Mouse (Mus musculus) hindbrain, embryonic 16.5 days (tissue): ENCODE data around the gene Znrf3. TPM values are rescaled to one million over a fixed set of nuclear protein-coding genes. Genes with fewer than 3 reads are reported as not detected.

Experiments
- ATAC-seq: fragments of 200-750 bp; cut with Nextera tagmentation; 2 replicates; pipeline ENCODE4 v1.8.0; 2017; ENCODE audit warnings: moderate TSS enrichment, moderate library complexity
- H3K27ac ChIP-seq: fragments of 300-500 bp; sonication (generic); 2 replicates; pipeline ENCODE4 v1.5.1; 2014; ENCODE audit warnings: low read depth, mild to moderate bottlenecking, control low read depth, low read length, moderate library complexity
- H3K27me3 ChIP-seq: fragments of 300-500 bp; sonication (generic); replicated peaks from 2 replicates; pipeline ENCODE4 v1.6.1; 2014; ENCODE audit warnings: low read length; ENCODE audit not compliant: control insufficient read depth, insufficient read depth
- H3K36me3 ChIP-seq: fragments of 300-500 bp; sonication (generic); 2 replicates; pipeline ENCODE4 v1.6.1; 2014; ENCODE audit warnings: mild to moderate bottlenecking, low read length, moderate library complexity, mixed read lengths; ENCODE audit not compliant: control insufficient read depth, insufficient read depth
- H3K4me1 ChIP-seq: fragments of 300-500 bp; sonication (generic); 2 replicates; pipeline ENCODE4 v1.6.1; 2014; ENCODE audit warnings: low read depth, low read length; ENCODE audit not compliant: control insufficient read depth, insufficient read depth
- H3K4me2 ChIP-seq: fragments of 300-500 bp; sonication (generic); 2 replicates; pipeline ENCODE4 v1.6.1; 2014; ENCODE audit warnings: mild to moderate bottlenecking, low read length, control low read depth, moderate library complexity
- H3K4me3 ChIP-seq: fragments of 300-500 bp; sonication (generic); 2 replicates; pipeline ENCODE4 v1.5.1; 2014; ENCODE audit warnings: mild to moderate bottlenecking, low read length, control low read depth, moderate library complexity
- H3K9ac ChIP-seq: fragments of 300-500 bp; sonication (generic); 2 replicates; pipeline ENCODE4 v1.6.1; 2014; ENCODE audit warnings: low read depth, mild to moderate bottlenecking, control low read depth, low read length, moderate library complexity
- H3K9me3 ChIP-seq: fragments of 300-500 bp; sonication (generic); 2 replicates; pipeline ENCODE4 v1.6.1; 2014; ENCODE audit warnings: mild to moderate bottlenecking, low read length, moderate library complexity; ENCODE audit not compliant: control insufficient read depth
- WGBS: fragments of 180-500 bp; shearing (Covaris S2); extraction: QIAGEN DNeasy Blood & Tissue Kit; methylation state at CpG from one replicate; pipeline ENCODE4 v1.1.7; 2014; 5-methylcytosine and 5-hydroxymethylcytosine counted together
- polyA plus RNA-seq: library from polyadenylated mRNA; unstranded; fragments of >200 nt; fragmentation: Nextera tagmentation; extraction: Ambion mirVana; gene quantifications from 2 replicates; pipeline ENCODE4 v1.2.1, GENCODE M21; 2015

Gene Znrf3
- polyA plus RNA-seq, 1 experiment from 2014 or later, result 8.1 TPM

GRCm38 (mm10) chr11:5381226-5381625 lies 63.4 kb downstream of the Znrf3 start:
- ATAC-seq, result no peak
- Histone ChIP-seq H3K27me3 (no peaks in the 10 kb centered on the region), H3K4me2 (no peak overlapping the region), H3K4me1 (no peaks in the 10 kb centered on the region), H3K36me3 (no peaks in the 10 kb centered on the region), H3K9me3 (no peaks in the 10 kb centered on the region), H3K27ac (no peak overlapping the region), H3K9ac (no peak overlapping the region), H3K4me3 (no peak overlapping the region)
- WGBS, result 82% methylated on average over 5 of the region's 5 CpGs

GRCm38 (mm10) chr11:5380275-5380674 lies 64.4 kb downstream of the Znrf3 start:
- no peaks in the 10 kb centered on the region for H3K36me3 ChIP-seq
- H3K4me3 ChIP-seq, result no peak overlapping the region
- no peak overlapping the region for H3K27ac ChIP-seq
- no peak overlapping the region for H3K9ac ChIP-seq
- 79% methylated on average over 3 of the region's 3 CpGs for WGBS
- H3K4me2 ChIP-seq, result no peak overlapping the region
- no peak for ATAC-seq
- no peaks in the 10 kb centered on the region for H3K9me3 ChIP-seq
- H3K4me1 ChIP-seq, result no peaks in the 10 kb centered on the region
- H3K27me3 ChIP-seq, result no peaks in the 10 kb centered on the region

GRCm38 (mm10) chr11:5369176-5369575 lies 75.5 kb downstream of the Znrf3 start:
- Histone ChIP-seq H3K9ac (no peak overlapping the region), H3K9me3 (no peaks in the 10 kb centered on the region), H3K4me3 (no peak overlapping the region), H3K4me1 (no peaks in the 10 kb centered on the region), H3K4me2 (no peak overlapping the region), H3K27ac (no peak overlapping the region), H3K27me3 (no peaks in the 10 kb centered on the region), H3K36me3 (no peaks in the 10 kb centered on the region)
- ATAC-seq, result no peak
- WGBS, result 79% methylated on average over 10 of the region's 10 CpGs

- Histone ChIP-seq H3K4me1 (no peaks in the 10 kb centered on the region), H3K4me3 (no peak overlapping the region)
These were observed 76.2 kb downstream of the Znrf3 start for GRCm38 (mm10) chr11:5368492-5368891.

GRCm38 (mm10) chr11:5355266-5355764 lies 89.3 kb downstream of the Znrf3 start:
- H3K4me3 ChIP-seq, result no peak overlapping the region
- no peak overlapping the region for H3K9ac ChIP-seq
- no peak for ATAC-seq
- WGBS, result 97% methylated on average over 2 of the region's 2 CpGs
- no peaks in the 10 kb centered on the region for H3K9me3 ChIP-seq
- no peaks in the 10 kb centered on the region for H3K4me1 ChIP-seq
- H3K27me3 ChIP-seq, result no peaks in the 10 kb centered on the region
- H3K36me3 ChIP-seq, result no peaks in the 10 kb centered on the region
- H3K27ac ChIP-seq, result no peak overlapping the region
- H3K4me2 ChIP-seq, result no peak overlapping the region

More at GRCm38 (mm10) chr11:5368492-5368891, 76.2 kb downstream of the Znrf3 start:
- no peak overlapping the region for H3K4me2 ChIP-seq
- no peaks in the 10 kb centered on the region for H3K36me3 ChIP-seq
- H3K9ac ChIP-seq, result no peak overlapping the region
- no peak for ATAC-seq
- no peaks in the 10 kb centered on the region for H3K27me3 ChIP-seq
- no peaks in the 10 kb centered on the region for H3K9me3 ChIP-seq
- H3K27ac ChIP-seq, result no peak overlapping the region

- Histone ChIP-seq H3K4me3 (no peak overlapping the region), H3K4me2 (no peak overlapping the region), H3K9ac (no peak overlapping the region), H3K27me3 (no peaks in the 10 kb centered on the region), H3K4me1 (no peaks in the 10 kb centered on the region), H3K36me3 (no peaks in the 10 kb centered on the region), H3K27ac (no peak overlapping the region), H3K9me3 (no peaks in the 10 kb centered on the region)
- WGBS, result 90% methylated on average over 1 of the region's 1 CpGs
- no peak for ATAC-seq
These were observed 89.9 kb downstream of the Znrf3 start for GRCm38 (mm10) chr11:5354753-5355152.

- Histone ChIP-seq H3K36me3 (no peaks in the 10 kb centered on the region), H3K4me2 (no peak overlapping the region), H3K9ac (no peak overlapping the region), H3K4me3 (no peak overlapping the region), H3K27ac (no peak overlapping the region), H3K4me1 (no peaks in the 10 kb centered on the region), H3K9me3 (no peaks in the 10 kb centered on the region), H3K27me3 (no peaks in the 10 kb centered on the region)
- ATAC-seq, result no peak
These were observed 91.6 kb downstream of the Znrf3 start for GRCm38 (mm10) chr11:5353032-5353431.

GRCm38 (mm10) chr11:5349483-5349882 lies 95.2 kb downstream of the Znrf3 start:
- H3K9me3 ChIP-seq, result no peaks in the 10 kb centered on the region
- H3K27ac ChIP-seq, result no peak overlapping the region
- H3K4me1 ChIP-seq, result peaks cover 3% of the 10 kb centered on the region; the same call in 1 of the 2 replicates
- WGBS, result 97% methylated on average over 5 of the region's 5 CpGs
- H3K4me2 ChIP-seq, result no peak overlapping the region
- no peak for ATAC-seq
- H3K9ac ChIP-seq, result no peak overlapping the region
- H3K27me3 ChIP-seq, result no peaks in the 10 kb centered on the region
- no peak overlapping the region for H3K4me3 ChIP-seq
- no peaks in the 10 kb centered on the region for H3K36me3 ChIP-seq

GRCm38 (mm10) chr11:5346845-5347640 lies 97.6 kb downstream of the Znrf3 start:
- Histone ChIP-seq H3K9me3 (no peaks in the 10 kb centered on the region), H3K27ac (no peak overlapping the region), H3K36me3 (no peaks in the 10 kb centered on the region), H3K4me3 (no peak overlapping the region), H3K4me1 (peaks cover 3% of the 10 kb centered on the region; the same call in 1 of the 2 replicates), H3K4me2 (no peak overlapping the region), H3K27me3 (no peaks in the 10 kb centered on the region), H3K9ac (no peak overlapping the region)
- 45% methylated on average over 4 of the region's 4 CpGs for WGBS
- no peak for ATAC-seq
